Mouse (Mus musculus): ENCODE measurements around the gene Trpm5. TPM values are rescaled to one million over a fixed set of nuclear protein-coding genes. Genes with fewer than 3 reads are reported as not detected.

Gene Trpm5
- total RNA-seq (2021) = not detected

- peak; percentile 36 to 37 for DNase-seq (ENCODE audit: low spot score in 2 of 2)
- intact Hi-C loops (cut with DNase I) = loop anchor here (5.0 kb wide), 1 partner anchor 372 kb away; no protein-coding TSS in a partner anchor
Observed at GRCm38 (mm10) chr7:143094592-143095553, at the start of gene Trpm5. TSS of gene Trpm5 (minus strand) at chr7:143094642.

GRCm38 (mm10) chr7:143142680-143143079, 48.2 kb upstream of the Trpm5 start:
- intact Hi-C loops (cut with DNase I) = no loop called here
- DNase-seq (ENCODE audit: low spot score in 2 of 2) = no peak

GRCm38 (mm10) chr7:143139932-143140331, 45.5 kb upstream of the Trpm5 start:
- DNase-seq (ENCODE audit: low spot score in 2 of 2) = no peak
- intact Hi-C loops (cut with DNase I) = loop anchor here (5.0 to 10.0 kb wide), 2 partner anchors 133 to 245 kb away; partner anchors contain the start of gene Tspan32

- intact Hi-C loops (cut with DNase I) = loop anchor here (1.0 to 10.0 kb wide), 3 partner anchors 42 to 244 kb away; partner anchors contain the start of gene Tspan32
- DNase-seq (ENCODE audit: low spot score in 2 of 2) = peak; percentile 15 to 41
Observed at GRCm38 (mm10) chr7:143138789-143139188, 44.3 kb upstream of the Trpm5 start.

GRCm38 (mm10) chr7:143136561-143136960, 42.1 kb upstream of the Trpm5 start:
- DNase-seq (ENCODE audit: low spot score in 2 of 2) = no peak
- intact Hi-C loops (cut with DNase I) = loop anchor here (5.0 to 10.0 kb wide), 2 partner anchors 129 to 242 kb away; partner anchors contain the start of gene Tspan32

- DNase-seq (ENCODE audit: low spot score in 2 of 2) = no peak
- intact Hi-C loops (cut with DNase I) = loop anchor here (5.0 to 10.0 kb wide), 2 partner anchors 129 to 241 kb away; partner anchors contain the start of gene Tspan32
Observed at GRCm38 (mm10) chr7:143136125-143136524, 41.7 kb upstream of the Trpm5 start.

- no peak for DNase-seq (ENCODE audit: low spot score in 2 of 2)
- intact Hi-C loops (cut with DNase I) = loop anchor here (10.0 kb wide), 1 partner anchor 238 kb away; no protein-coding TSS in a partner anchor
Observed at GRCm38 (mm10) chr7:143132815-143133214, 38.4 kb upstream of the Trpm5 start.

- no peak for DNase-seq (ENCODE audit: low spot score in 2 of 2)
- intact Hi-C loops (cut with DNase I) = no loop called here
Observed at GRCm38 (mm10) chr7:143124902-143125301, 30.5 kb upstream of the Trpm5 start.

- intact Hi-C loops (cut with DNase I) = no loop called here
- no peak for DNase-seq (ENCODE audit: low spot score in 2 of 2)
Observed at GRCm38 (mm10) chr7:143123876-143124669, 29.6 kb upstream of the Trpm5 start.

- no peak for DNase-seq (ENCODE audit: low spot score in 2 of 2)
- intact Hi-C loops (cut with DNase I) = no loop called here
Observed at GRCm38 (mm10) chr7:143122191-143122590, 27.7 kb upstream of the Trpm5 start.

GRCm38 (mm10) chr7:143119826-143120225, 25.4 kb upstream of the Trpm5 start:
- intact Hi-C loops (cut with DNase I) = no loop called here
- DNase-seq (ENCODE audit: low spot score in 2 of 2) = no peak

GRCm38 (mm10) chr7:143119407-143119806, 25.0 kb upstream of the Trpm5 start:
- intact Hi-C loops (cut with DNase I) = no loop called here
- DNase-seq (ENCODE audit: low spot score in 2 of 2) = no peak

- intact Hi-C loops (cut with DNase I) = no loop called here
- DNase-seq (ENCODE audit: low spot score in 2 of 2) = no peak
Observed at GRCm38 (mm10) chr7:143116521-143116920, 22.1 kb upstream of the Trpm5 start.

GRCm38 (mm10) chr7:143114773-143115172, 20.3 kb upstream of the Trpm5 start:
- intact Hi-C loops (cut with DNase I) = no loop called here
- no peak for DNase-seq (ENCODE audit: low spot score in 2 of 2)

GRCm38 (mm10) chr7:143112395-143112794, 18.0 kb upstream of the Trpm5 start:
- DNase-seq (ENCODE audit: low spot score in 2 of 2) = no peak
- intact Hi-C loops (cut with DNase I) = no loop called here

- no peak for DNase-seq (ENCODE audit: low spot score in 2 of 2)
- intact Hi-C loops (cut with DNase I) = no loop called here
Observed at GRCm38 (mm10) chr7:143111719-143112118, 17.3 kb upstream of the Trpm5 start.

GRCm38 (mm10) chr7:143110803-143111202, 16.4 kb upstream of the Trpm5 start:
- intact Hi-C loops (cut with DNase I) = no loop called here
- DNase-seq (ENCODE audit: low spot score in 2 of 2) = no peak

GRCm38 (mm10) chr7:143109696-143110095, 15.3 kb upstream of the Trpm5 start:
- no peak for DNase-seq (ENCODE audit: low spot score in 2 of 2)
- intact Hi-C loops (cut with DNase I) = no loop called here

GRCm38 (mm10) chr7:143108996-143109660, 14.7 kb upstream of the Trpm5 start:
- intact Hi-C loops (cut with DNase I) = no loop called here
- DNase-seq (ENCODE audit: low spot score in 2 of 2) = no peak
